Mouse (Mus musculus): ENCODE measurements around the gene Ezr. TPM values are rescaled to one million over a fixed set of nuclear protein-coding genes. Genes with fewer than 3 reads are reported as not detected.
A peak's percentile ranks its signal among the peaks of the same experiment; 100 is the strongest.

Ezr gene
- 163 and 168 TPM in 2 replicates for polyA plus RNA-seq (2011; ENCODE audit: insufficient read depth, insufficient read length, low read depth, missing spikeins)

GRCm38 (mm10) chr17:6782611-6783005 is at the start of gene Ezr:
Ezr (minus strand) TSS chr17:6782784.
- H3K4me3 ChIP-seq (ENCODE audit: low read depth, low read length), result peak within 1 kb of the TSS; percentile 98
- H3K36me3 ChIP-seq (ENCODE audit: control insufficient read depth, insufficient read depth, low read length, poor library complexity, severe bottlenecking), result no peaks in the 10 kb centered on the region
- H3K27ac ChIP-seq (ENCODE audit: insufficient read depth, low read length), result peak within 1 kb of the TSS; percentile 90
- peak within 1 kb of the TSS; percentile 95 for H3K9ac ChIP-seq (ENCODE audit: low read depth, poor library complexity, severe bottlenecking)
- TF ChIP-seq CTCF (IDR thresholded peaks at IDR 0.05; ENCODE audit: low read depth, low read length) (no peak), EP300 (IDR thresholded peaks at IDR 0.05; ENCODE audit: insufficient read depth, low read depth, low read length) (0 out of 2 replicates have a peak, but pooled peaks have one; percentile 8), POLR2A (IDR thresholded peaks at IDR 0.05; ENCODE audit: insufficient read depth, low read length) (peak; percentile 79)
- H3K9me3 ChIP-seq (replicated peaks; ENCODE audit: control insufficient read depth, insufficient read depth, low read length, poor library complexity, severe bottlenecking), result no peaks in the 10 kb centered on the region
- H3K4me1 ChIP-seq (ENCODE audit: control insufficient read depth, insufficient read depth, low read length), result peaks cover 2% of the 10 kb centered on the region
- no peaks in the 10 kb centered on the region for H3K27me3 ChIP-seq (ENCODE audit: control insufficient read depth, insufficient read depth, low read length, poor library complexity, severe bottlenecking)

GRCm38 (mm10) chr17:6830004-6830592 is 47.5 kb upstream of the Ezr start:
- TF ChIP-seq POLR2A (IDR thresholded peaks at IDR 0.05; ENCODE audit: insufficient read depth, low read length), result no peak
- no peak for TF ChIP-seq EP300 (IDR thresholded peaks at IDR 0.05; ENCODE audit: insufficient read depth, low read depth, low read length)
- TF ChIP-seq CTCF (IDR thresholded peaks at IDR 0.05; ENCODE audit: low read depth, low read length), result no peak
- Histone ChIP-seq H3K4me3 (ENCODE audit: low read depth, low read length) (no peak overlapping the region), H3K9me3 (replicated peaks; ENCODE audit: control insufficient read depth, insufficient read depth, low read length, poor library complexity, severe bottlenecking) (no peaks in the 10 kb centered on the region), H3K9ac (ENCODE audit: low read depth, poor library complexity, severe bottlenecking) (peak overlapping the region; percentile 30), H3K36me3 (ENCODE audit: control insufficient read depth, insufficient read depth, low read length, poor library complexity, severe bottlenecking) (no peaks in the 10 kb centered on the region), H3K27me3 (ENCODE audit: control insufficient read depth, insufficient read depth, low read length, poor library complexity, severe bottlenecking) (no peaks in the 10 kb centered on the region), H3K4me1 (ENCODE audit: control insufficient read depth, insufficient read depth, low read length) (peaks cover 3% of the 10 kb centered on the region), H3K27ac (ENCODE audit: insufficient read depth, low read length) (peak overlapping the region; percentile 96)

- Histone ChIP-seq H3K4me3 (ENCODE audit: low read depth, low read length) (peak overlapping the region; percentile 84), H3K36me3 (ENCODE audit: control insufficient read depth, insufficient read depth, low read length, poor library complexity, severe bottlenecking) (no peaks in the 10 kb centered on the region), H3K4me1 (ENCODE audit: control insufficient read depth, insufficient read depth, low read length) (peaks cover 3% of the 10 kb centered on the region), H3K27me3 (ENCODE audit: control insufficient read depth, insufficient read depth, low read length, poor library complexity, severe bottlenecking) (no peaks in the 10 kb centered on the region), H3K27ac (ENCODE audit: insufficient read depth, low read length) (peak overlapping the region; percentile 96), H3K9ac (ENCODE audit: low read depth, poor library complexity, severe bottlenecking) (peak overlapping the region; percentile 78), H3K9me3 (replicated peaks; ENCODE audit: control insufficient read depth, insufficient read depth, low read length, poor library complexity, severe bottlenecking) (no peaks in the 10 kb centered on the region)
- TF ChIP-seq POLR2A (IDR thresholded peaks at IDR 0.05; ENCODE audit: insufficient read depth, low read length) (no peak), EP300 (IDR thresholded peaks at IDR 0.05; ENCODE audit: insufficient read depth, low read depth, low read length) (0 out of 2 replicates have a peak, but pooled peaks have one; percentile 23)
These were observed 46.1 kb upstream of the Ezr start for GRCm38 (mm10) chr17:6828531-6829150.

GRCm38 (mm10) chr17:6827740-6828461 is 45.3 kb upstream of the Ezr start:
- Histone ChIP-seq H3K9me3 (replicated peaks; ENCODE audit: control insufficient read depth, insufficient read depth, low read length, poor library complexity, severe bottlenecking) (no peaks in the 10 kb centered on the region), H3K4me1 (ENCODE audit: control insufficient read depth, insufficient read depth, low read length) (peaks cover 3% of the 10 kb centered on the region), H3K36me3 (ENCODE audit: control insufficient read depth, insufficient read depth, low read length, poor library complexity, severe bottlenecking) (no peaks in the 10 kb centered on the region), H3K4me3 (ENCODE audit: low read depth, low read length) (peak overlapping the region; percentile 98), H3K27me3 (ENCODE audit: control insufficient read depth, insufficient read depth, low read length, poor library complexity, severe bottlenecking) (no peaks in the 10 kb centered on the region), H3K9ac (ENCODE audit: low read depth, poor library complexity, severe bottlenecking) (peak overlapping the region; percentile 78), H3K27ac (ENCODE audit: insufficient read depth, low read length) (peak overlapping the region; percentile 96)
- TF ChIP-seq CTCF (IDR thresholded peaks at IDR 0.05; ENCODE audit: low read depth, low read length) (no peak), POLR2A (IDR thresholded peaks at IDR 0.05; ENCODE audit: insufficient read depth, low read length) (peak; percentile 93), EP300 (IDR thresholded peaks at IDR 0.05; ENCODE audit: insufficient read depth, low read depth, low read length) (peak; percentile 75; the same call in 1 of the 2 replicates)

GRCm38 (mm10) chr17:6827159-6827733 is 44.7 kb upstream of the Ezr start:
- Histone ChIP-seq H3K4me1 (ENCODE audit: control insufficient read depth, insufficient read depth, low read length) (peaks cover 3% of the 10 kb centered on the region), H3K27ac (ENCODE audit: insufficient read depth, low read length) (peak overlapping the region; percentile 79), H3K27me3 (ENCODE audit: control insufficient read depth, insufficient read depth, low read length, poor library complexity, severe bottlenecking) (no peaks in the 10 kb centered on the region), H3K36me3 (ENCODE audit: control insufficient read depth, insufficient read depth, low read length, poor library complexity, severe bottlenecking) (no peaks in the 10 kb centered on the region), H3K9me3 (replicated peaks; ENCODE audit: control insufficient read depth, insufficient read depth, low read length, poor library complexity, severe bottlenecking) (no peaks in the 10 kb centered on the region), H3K9ac (ENCODE audit: low read depth, poor library complexity, severe bottlenecking) (peak overlapping the region; percentile 78), H3K4me3 (ENCODE audit: low read depth, low read length) (peak overlapping the region; percentile 98)
- TF ChIP-seq EP300 (IDR thresholded peaks at IDR 0.05; ENCODE audit: insufficient read depth, low read depth, low read length) (no peak), CTCF (IDR thresholded peaks at IDR 0.05; ENCODE audit: low read depth, low read length) (no peak), POLR2A (IDR thresholded peaks at IDR 0.05; ENCODE audit: insufficient read depth, low read length) (no peak)

Data from ES-Bruce4 (cell line).